Mouse (Mus musculus): ENCODE measurements at regions not wholly inside any gene's neighbourhood (a gene's known extent, or its start where the extent isn't known, plus 50 kb on each side); places are given as distances from the start of the nearest gene placed in this dataset.

- H3K4me2 ChIP-seq (ENCODE audit: low read depth, low read length), result no peak overlapping the region
- ATAC-seq (ENCODE audit: low read depth) (no peak), DNase-seq (ENCODE audit: low spot score) (no peak)
- H3K4me3 ChIP-seq (ENCODE audit: low read depth, low read length), result no peak overlapping the region
- H3K27me3 ChIP-seq (replicated peaks; ENCODE audit: control insufficient read depth, insufficient read depth, low read length), result no peaks in the 10 kb centered on the region
- no peaks in the 10 kb centered on the region for H3K4me1 ChIP-seq (ENCODE audit: control insufficient read depth, insufficient read depth, low read length)
- no peaks in the 10 kb centered on the region for H3K9me3 ChIP-seq (ENCODE audit: control insufficient read depth, low read length)
- H3K27ac ChIP-seq (replicated peaks; ENCODE audit: low read depth, low read length), result no peak overlapping the region
- H3K9ac ChIP-seq (ENCODE audit: low read depth, low read length), result no peak overlapping the region
- WGBS, result 91% methylated on average over 4 of the region's 4 CpGs
- no peaks in the 10 kb centered on the region for H3K36me3 ChIP-seq (ENCODE audit: control insufficient read depth, insufficient read depth, low read length)
These were observed 99.7 kb upstream of the Egflam start for GRCm38 (mm10) chr15:7497852-7498251.

DNA sequence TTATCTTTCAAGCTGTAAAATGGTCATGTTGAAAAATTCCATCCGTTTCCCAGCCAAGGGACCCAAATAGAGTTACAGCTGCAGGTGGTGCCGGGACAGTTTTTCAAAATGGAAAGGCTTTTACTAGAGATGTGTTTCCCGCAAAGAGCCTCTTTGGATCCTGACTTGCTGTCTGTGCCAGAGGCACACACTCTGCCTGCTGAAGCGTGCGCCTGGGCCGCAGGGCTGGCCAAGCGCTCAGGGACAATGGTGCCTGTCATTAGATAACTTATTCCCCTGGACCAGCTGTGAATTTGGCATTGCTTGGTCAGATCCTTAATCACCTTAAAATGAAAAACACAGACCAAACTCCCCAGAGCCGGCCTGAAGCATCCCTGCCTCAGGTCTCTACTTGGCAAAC lies 110.3 kb upstream of the Egflam start:
- Histone ChIP-seq H3K9ac (ENCODE audit: low read depth, low read length) (no peak overlapping the region), H3K9me3 (ENCODE audit: control insufficient read depth, low read length) (no peaks in the 10 kb centered on the region), H3K4me3 (ENCODE audit: low read depth, low read length) (no peak overlapping the region), H3K4me2 (ENCODE audit: low read depth, low read length) (no peak overlapping the region), H3K36me3 (ENCODE audit: control insufficient read depth, insufficient read depth, low read length) (no peaks in the 10 kb centered on the region), H3K4me1 (ENCODE audit: control insufficient read depth, insufficient read depth, low read length) (no peaks in the 10 kb centered on the region), H3K27me3 (replicated peaks; ENCODE audit: control insufficient read depth, insufficient read depth, low read length) (no peaks in the 10 kb centered on the region), H3K27ac (replicated peaks; ENCODE audit: low read depth, low read length) (no peak overlapping the region)
- DNase-seq (ENCODE audit: low spot score) (no peak), ATAC-seq (ENCODE audit: low read depth) (no peak)
- 65% methylated on average over 8 of the region's 8 CpGs for WGBS

GRCm38 (mm10) chr15:7514743-7515273 lies 116.6 kb upstream of the Egflam start:
- Histone ChIP-seq H3K36me3 (ENCODE audit: control insufficient read depth, insufficient read depth, low read length) (no peaks in the 10 kb centered on the region), H3K4me2 (ENCODE audit: low read depth, low read length) (no peak overlapping the region), H3K9me3 (ENCODE audit: control insufficient read depth, low read length) (no peaks in the 10 kb centered on the region), H3K27me3 (replicated peaks; ENCODE audit: control insufficient read depth, insufficient read depth, low read length) (no peaks in the 10 kb centered on the region), H3K27ac (replicated peaks; ENCODE audit: low read depth, low read length) (no peak overlapping the region), H3K9ac (ENCODE audit: low read depth, low read length) (no peak overlapping the region), H3K4me3 (ENCODE audit: low read depth, low read length) (no peak overlapping the region), H3K4me1 (ENCODE audit: control insufficient read depth, insufficient read depth, low read length) (no peaks in the 10 kb centered on the region)
- ATAC-seq (ENCODE audit: low read depth) (no peak), DNase-seq (ENCODE audit: low spot score) (peak; percentile 34)
- 54% methylated on average over 13 of the region's 13 CpGs for WGBS

GRCm38 (mm10) chr15:7521611-7522010 lies 123.4 kb upstream of the Egflam start:
- no peak for ATAC-seq (ENCODE audit: low read depth)
- H3K4me3 ChIP-seq (ENCODE audit: low read depth, low read length), result no peak overlapping the region
- WGBS, result 68% methylated on average over 9 of the region's 9 CpGs

GRCm38 (mm10) chr15:7522902-7523786 lies 124.9 kb upstream of the Egflam start:
- H3K4me3 ChIP-seq (ENCODE audit: low read depth, low read length), result no peak overlapping the region
- H3K9ac ChIP-seq (ENCODE audit: low read depth, low read length), result no peak overlapping the region
- no peak overlapping the region for H3K4me2 ChIP-seq (ENCODE audit: low read depth, low read length)
- H3K36me3 ChIP-seq (ENCODE audit: control insufficient read depth, insufficient read depth, low read length), result no peaks in the 10 kb centered on the region
- H3K27me3 ChIP-seq (replicated peaks; ENCODE audit: control insufficient read depth, insufficient read depth, low read length), result no peaks in the 10 kb centered on the region
- 79% methylated on average over 14 of the region's 14 CpGs for WGBS
- no peaks in the 10 kb centered on the region for H3K9me3 ChIP-seq (ENCODE audit: control insufficient read depth, low read length)
- DNase-seq (ENCODE audit: low spot score) (no peak), ATAC-seq (ENCODE audit: low read depth) (no peak)
- no peaks in the 10 kb centered on the region for H3K4me1 ChIP-seq (ENCODE audit: control insufficient read depth, insufficient read depth, low read length)
- no peak overlapping the region for H3K27ac ChIP-seq (replicated peaks; ENCODE audit: low read depth, low read length)

More at GRCm38 (mm10) chr15:7521611-7522010, 123.4 kb upstream of the Egflam start:
- Histone ChIP-seq H3K4me2 (ENCODE audit: low read depth, low read length) (no peak overlapping the region), H3K9me3 (ENCODE audit: control insufficient read depth, low read length) (no peaks in the 10 kb centered on the region), H3K27me3 (replicated peaks; ENCODE audit: control insufficient read depth, insufficient read depth, low read length) (no peaks in the 10 kb centered on the region), H3K9ac (ENCODE audit: low read depth, low read length) (no peak overlapping the region), H3K4me1 (ENCODE audit: control insufficient read depth, insufficient read depth, low read length) (no peaks in the 10 kb centered on the region), H3K36me3 (ENCODE audit: control insufficient read depth, insufficient read depth, low read length) (no peaks in the 10 kb centered on the region), H3K27ac (replicated peaks; ENCODE audit: low read depth, low read length) (no peak overlapping the region)
- no peak for DNase-seq (ENCODE audit: low spot score)

DNA sequence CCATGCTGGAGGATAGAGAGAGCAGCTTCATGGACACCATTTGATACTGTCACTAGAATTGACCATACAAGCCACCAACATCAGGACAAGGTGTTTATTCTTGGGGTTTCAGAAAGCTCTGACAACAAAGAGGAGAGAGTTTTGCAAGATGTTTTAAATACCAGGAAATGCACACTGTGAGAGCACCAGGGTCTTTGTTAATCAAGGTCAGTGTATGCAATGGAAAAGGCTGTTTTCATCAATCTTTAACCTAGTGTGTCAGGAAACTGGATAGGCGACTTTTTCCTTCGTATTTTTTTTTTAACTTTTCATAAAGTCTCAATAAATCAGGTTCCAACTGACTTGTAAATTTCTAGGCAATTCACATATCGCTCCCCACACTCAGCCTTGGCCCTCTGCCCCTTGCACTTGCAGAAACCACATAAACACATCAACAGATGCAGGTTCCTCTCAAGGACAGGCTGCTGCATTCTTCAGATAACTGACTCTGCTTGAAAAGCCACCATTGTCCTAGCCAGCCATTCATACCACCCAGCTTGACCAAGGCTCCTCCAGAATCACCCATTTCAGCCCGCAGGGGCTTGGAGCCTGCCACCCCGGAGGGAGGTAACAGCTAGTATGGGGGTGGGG lies 132.9 kb upstream of the Egflam start:
- no peaks in the 10 kb centered on the region for H3K9me3 ChIP-seq (ENCODE audit: control insufficient read depth, low read length)
- 15% methylated on average over 5 of the region's 5 CpGs for WGBS
- H3K27ac ChIP-seq (replicated peaks; ENCODE audit: low read depth, low read length), result no peak overlapping the region
- H3K36me3 ChIP-seq (ENCODE audit: control insufficient read depth, insufficient read depth, low read length), result no peaks in the 10 kb centered on the region
- H3K4me2 ChIP-seq (ENCODE audit: low read depth, low read length), result no peak overlapping the region
- DNase-seq (ENCODE audit: low spot score) (no peak), ATAC-seq (ENCODE audit: low read depth) (no peak)
- H3K4me1 ChIP-seq (ENCODE audit: control insufficient read depth, insufficient read depth, low read length), result peaks cover 4% of the 10 kb centered on the region; the same call in 1 of the 2 replicates
- H3K27me3 ChIP-seq (replicated peaks; ENCODE audit: control insufficient read depth, insufficient read depth, low read length), result no peaks in the 10 kb centered on the region
- H3K9ac ChIP-seq (ENCODE audit: low read depth, low read length), result no peak overlapping the region
- no peak overlapping the region for H3K4me3 ChIP-seq (ENCODE audit: low read depth, low read length)

DNA sequence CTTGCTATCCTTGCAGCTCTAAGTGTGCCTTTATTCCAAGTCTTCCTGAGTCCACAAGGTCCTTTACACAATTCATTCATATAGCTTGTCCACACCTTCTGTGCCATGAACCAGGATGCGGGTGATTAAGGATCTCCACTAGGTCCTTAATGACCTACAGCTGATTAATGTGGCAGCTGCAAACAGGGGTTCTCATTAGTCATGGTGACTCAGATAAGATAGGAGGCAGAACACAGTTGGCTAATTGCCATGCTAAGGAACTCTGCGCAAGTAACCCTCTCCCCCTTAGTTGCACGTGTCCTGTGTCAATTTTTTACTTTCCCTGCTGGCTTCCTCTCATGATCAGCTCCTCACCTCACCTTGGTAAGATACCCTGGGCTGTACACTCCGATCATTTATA lies 139.7 kb upstream of the Egflam start:
- ATAC-seq (ENCODE audit: low read depth), result no peak
- H3K27me3 ChIP-seq (replicated peaks; ENCODE audit: control insufficient read depth, insufficient read depth, low read length), result no peaks in the 10 kb centered on the region
- no peaks in the 10 kb centered on the region for H3K36me3 ChIP-seq (ENCODE audit: control insufficient read depth, insufficient read depth, low read length)
- WGBS, result 83% methylated on average over 4 of the region's 4 CpGs
- H3K4me1 ChIP-seq (ENCODE audit: control insufficient read depth, insufficient read depth, low read length), result no peaks in the 10 kb centered on the region
- H3K4me2 ChIP-seq (ENCODE audit: low read depth, low read length), result no peak overlapping the region
- H3K4me3 ChIP-seq (ENCODE audit: low read depth, low read length), result no peak overlapping the region
- H3K27ac ChIP-seq (replicated peaks; ENCODE audit: low read depth, low read length), result no peak overlapping the region
- H3K9me3 ChIP-seq (ENCODE audit: control insufficient read depth, low read length), result no peaks in the 10 kb centered on the region
- H3K9ac ChIP-seq (ENCODE audit: low read depth, low read length), result no peak overlapping the region
- no peak for DNase-seq (ENCODE audit: low spot score)

DNA sequence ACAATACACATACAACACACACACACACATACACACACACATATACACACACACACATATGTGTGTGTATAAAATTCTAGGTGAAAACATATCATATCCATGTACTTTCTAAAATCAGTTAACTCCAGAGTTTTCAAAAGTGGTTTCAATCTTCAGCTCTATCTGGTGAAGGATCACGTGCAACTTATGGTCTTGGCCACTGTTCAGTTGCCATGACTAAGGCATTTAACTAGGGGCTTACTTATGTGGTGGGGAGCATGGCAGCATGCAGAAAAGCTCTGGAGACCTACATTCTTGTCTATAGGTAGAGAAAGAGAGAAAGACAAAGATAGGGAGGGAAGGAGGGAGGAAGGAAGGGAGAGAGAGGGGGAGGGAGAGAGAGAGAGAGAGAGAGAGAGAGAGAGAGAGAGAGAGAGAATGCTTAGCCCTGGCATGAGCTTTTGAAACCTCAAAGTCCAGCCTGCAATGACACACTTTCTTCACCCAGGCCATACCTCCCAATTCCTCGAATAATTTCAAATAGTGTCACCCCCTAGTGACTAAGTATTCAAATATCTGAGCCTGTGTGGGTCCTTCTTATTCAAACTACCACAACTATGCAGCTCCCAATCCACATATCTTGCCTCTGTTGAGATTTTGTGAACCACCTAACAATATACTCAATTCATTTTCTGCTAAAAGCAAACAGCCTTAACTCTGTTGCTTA lies 155.1 kb upstream of the Egflam start:
- H3K9ac ChIP-seq (ENCODE audit: low read depth, low read length), result no peak overlapping the region
- no peak overlapping the region for H3K4me2 ChIP-seq (ENCODE audit: low read depth, low read length)
- H3K9me3 ChIP-seq (ENCODE audit: control insufficient read depth, low read length), result no peaks in the 10 kb centered on the region
- 74% methylated on average over 2 of the region's 2 CpGs for WGBS
- ATAC-seq (ENCODE audit: low read depth), result no peak
- H3K27me3 ChIP-seq (replicated peaks; ENCODE audit: control insufficient read depth, insufficient read depth, low read length), result no peaks in the 10 kb centered on the region
- no peaks in the 10 kb centered on the region for H3K36me3 ChIP-seq (ENCODE audit: control insufficient read depth, insufficient read depth, low read length)
- H3K4me1 ChIP-seq (ENCODE audit: control insufficient read depth, insufficient read depth, low read length), result no peaks in the 10 kb centered on the region
- H3K4me3 ChIP-seq (ENCODE audit: low read depth, low read length), result no peak overlapping the region
- no peak for DNase-seq (ENCODE audit: low spot score)
- no peak overlapping the region for H3K27ac ChIP-seq (replicated peaks; ENCODE audit: low read depth, low read length)

Measured in embryonic facial prominence, embryonic 14.5 days (tissue).